ENCODE assay signal across 17 mouse cellular contexts in the genomic region with DNA sequence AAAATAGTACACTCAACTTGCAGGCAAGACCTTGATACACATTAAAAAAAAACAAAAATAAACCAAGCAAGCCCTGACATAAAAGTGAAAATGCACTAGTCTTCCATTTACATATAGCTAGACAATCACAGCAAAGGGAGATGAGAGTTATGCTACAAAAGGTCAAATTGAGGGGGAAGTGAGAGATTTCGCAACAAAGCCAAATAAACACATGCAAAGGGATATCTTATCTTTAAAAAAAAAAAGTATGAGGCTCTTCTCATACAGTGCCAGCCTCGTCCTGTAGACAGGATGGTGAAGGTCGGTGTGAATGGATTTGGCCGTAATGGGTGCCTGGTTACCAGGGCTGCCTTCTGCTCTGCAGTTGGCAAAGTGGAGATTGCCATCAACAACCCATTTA. TPM values are rescaled to one million over a fixed set of nuclear protein-coding genes. Genes with fewer than 3 reads are reported as not detected.
DNase-seq lines count a peak whose midpoint lies in the region; ATAC-seq and TF ChIP-seq lines count a peak whose summit lies in the region.
"Had no signal": no experiment of that assay in that cellular context is flagged by ENCODE, and none has a peak within 500 bp of the region (broad histone marks: within the 10 kb centered on the region; RNA-seq: fewer than 3 reads in every experiment).

No protein-coding gene starts in this region.

- H3K4me2 ChIP-seq in lung, postnatal 0 days (replicated peaks; ENCODE audit: low read depth, low read length): no peak overlapping the region
- H3K4me2 ChIP-seq in liver, embryonic 11.5 days: peak overlapping the region; percentile 66; the same call in 1 of the 2 replicates
- no peak overlapping the region for H3K4me2 ChIP-seq in forebrain, embryonic 14.5 days (ENCODE audit: low read length)

- ATAC-seq in lung, postnatal 0 days: no peak
- ATAC-seq in liver, embryonic 11.5 days (replicated peaks; ENCODE audit: low FRiP score): no peak
- ATAC-seq in monocyte, adult 5-6 weeks (replicated peaks; ENCODE audit: insufficient number of reproducible peaks, low FRiP score, low TSS enrichment, poor library complexity, severe bottlenecking): peak; percentile 40
- no peak for ATAC-seq in forebrain, embryonic 14.5 days

- WGBS in lung, postnatal 0 days: 52% methylated on average over 4 of the region's 4 CpGs
- 62% methylated on average over 4 of the region's 4 CpGs for WGBS in liver, embryonic 11.5 days
- WGBS in forebrain, embryonic 14.5 days: 78% methylated on average over 4 of the region's 4 CpGs

- H3K36me3 ChIP-seq in lung, postnatal 0 days (ENCODE audit: insufficient read depth, low read length): peaks cover 3% of the 10 kb centered on the region; the same call in 1 of the 2 replicates
- peaks cover 15% of the 10 kb centered on the region for H3K36me3 ChIP-seq in liver, embryonic 11.5 days (ENCODE audit: control insufficient read depth, insufficient read depth, low read length)
- H3K36me3 ChIP-seq in forebrain, embryonic 14.5 days (ENCODE audit: control insufficient read depth, insufficient read depth, low read length): peaks cover 13% of the 10 kb centered on the region

- 0 out of 2 replicates have a peak, but pooled peaks cover 3% of the 10 kb centered on the region for H3K4me1 ChIP-seq in lung, postnatal 0 days (ENCODE audit: insufficient read depth, low read depth, low read length)
- H3K4me1 ChIP-seq in liver, embryonic 11.5 days (replicated peaks; ENCODE audit: control insufficient read depth, insufficient read depth, low read length): peaks cover 19% of the 10 kb centered on the region
- H3K4me1 ChIP-seq in forebrain, embryonic 14.5 days (ENCODE audit: control insufficient read depth, insufficient read depth, low read length): peaks cover 5% of the 10 kb centered on the region; the same call in 1 of the 2 replicates

- H3K27ac ChIP-seq in lung, postnatal 0 days (ENCODE audit: low read length): no peak overlapping the region
- H3K27ac ChIP-seq in liver, embryonic 11.5 days (ENCODE audit: low read depth, low read length): no peak overlapping the region
- H3K27ac ChIP-seq in forebrain, embryonic 14.5 days (ENCODE audit: low read depth, low read length): no peak overlapping the region

- H3K4me3 ChIP-seq in lung, postnatal 0 days (ENCODE audit: low read depth, low read length): no peak overlapping the region
- no peak overlapping the region for H3K4me3 ChIP-seq in liver, embryonic 11.5 days (ENCODE audit: low read depth, low read length)
- H3K4me3 ChIP-seq in forebrain, embryonic 14.5 days (ENCODE audit: low read depth, low read length): no peak overlapping the region

- no peaks in the 10 kb centered on the region for H3K9me3 ChIP-seq in lung, postnatal 0 days (ENCODE audit: low read length)
- no peaks in the 10 kb centered on the region for H3K9me3 ChIP-seq in liver, embryonic 11.5 days (ENCODE audit: control insufficient read depth, low read length)
- H3K9me3 ChIP-seq in forebrain, embryonic 14.5 days (replicated peaks; ENCODE audit: control insufficient read depth, low read length): no peaks in the 10 kb centered on the region
- H3K9me3 ChIP-seq: limb, embryonic 13.5 days had no signal

- TF ChIP-seq CTCF in lung, postnatal 0 days (IDR thresholded peaks at IDR 0.05): no peak

- no peak for TF ChIP-seq EP300 in lung, postnatal 0 days (IDR thresholded peaks at IDR 0.05)

- H3K27me3 ChIP-seq in lung, postnatal 0 days (replicated peaks; ENCODE audit: insufficient read depth, low read length): no peaks in the 10 kb centered on the region
- no peaks in the 10 kb centered on the region for H3K27me3 ChIP-seq in liver, embryonic 11.5 days (replicated peaks; ENCODE audit: control insufficient read depth, insufficient read depth, low read length)
- H3K27me3 ChIP-seq in forebrain, embryonic 14.5 days (replicated peaks; ENCODE audit: control insufficient read depth, insufficient read depth, low read length): no peaks in the 10 kb centered on the region
- H3K27me3 ChIP-seq: limb, embryonic 13.5 days had no signal

- H3K9ac ChIP-seq in lung, postnatal 0 days (replicated peaks; ENCODE audit: low read depth): no peak overlapping the region
- H3K9ac ChIP-seq in liver, embryonic 11.5 days (ENCODE audit: low read depth, low read length): no peak overlapping the region
- H3K9ac ChIP-seq in forebrain, embryonic 14.5 days (ENCODE audit: low read length): no peak overlapping the region

- peak; percentile 44 for DNase-seq in cerebellum, adult 9-10 months
- DNase-seq in cerebellum, adult 8-10 months: no peak
- DNase-seq in lung, postnatal 0 days (ENCODE audit: low spot score): peak; percentile 21
- DNase-seq in lung, postnatal 25 days (ENCODE audit: low spot score): no peak
- no peak for DNase-seq in liver, embryonic 11.5 days (ENCODE audit: low spot score)
- no peak for DNase-seq in forebrain, embryonic 14.5 days (ENCODE audit: low spot score)
- no peak for DNase-seq in cerebellum, postnatal 14 days

RNA-seq across cellular contexts. Expression of a gene that starts 1.3 kb away (rescaled TPM):
- 61.1 and 63.1 TPM in 2 replicates for polyA plus RNA-seq in lung, postnatal 0 days (2015; fragmentation: Nextera tagmentation; extraction: Ambion mirVana)
- 249 and 257 TPM in 2 replicates for polyA plus RNA-seq in liver, embryonic 11.5 days (2014; fragmentation: Nextera tagmentation; extraction: Ambion mirVana)
- 56.6 to 72.2 TPM (median 64.5 TPM) in 3 replicates for total RNA-seq in monocyte, adult 5-6 weeks (2017)
- 124 and 135 TPM in 2 replicates for polyA plus RNA-seq in forebrain, embryonic 14.5 days (2014; fragmentation: Nextera tagmentation; extraction: Ambion mirVana)

RNA-seq across cellular contexts. Expression of a gene that starts 8.9 kb away (rescaled TPM):
- 8.5 TPM in 2 replicates for polyA plus RNA-seq in lung, postnatal 0 days (2015; fragmentation: Nextera tagmentation; extraction: Ambion mirVana)
- polyA plus RNA-seq in liver, embryonic 11.5 days (2014; fragmentation: Nextera tagmentation; extraction: Ambion mirVana): 22.0 and 24.4 TPM in 2 replicates
- total RNA-seq in monocyte, adult 5-6 weeks (2017): 101 to 125 TPM (median 109 TPM) in 3 replicates
- polyA plus RNA-seq in forebrain, embryonic 14.5 days (2014; fragmentation: Nextera tagmentation; extraction: Ambion mirVana): 0.70 and 1.2 TPM in 2 replicates

RNA-seq across cellular contexts. Expression of a gene that starts 24.0 kb away (rescaled TPM):
- 13.5 and 14.2 TPM in 2 replicates for polyA plus RNA-seq in lung, postnatal 0 days (2015; fragmentation: Nextera tagmentation; extraction: Ambion mirVana)
- 14.2 and 19.0 TPM in 2 replicates for polyA plus RNA-seq in liver, embryonic 11.5 days (2014; fragmentation: Nextera tagmentation; extraction: Ambion mirVana)
- total RNA-seq in monocyte, adult 5-6 weeks (2017): 4.2 to 15.5 TPM (median 12.1 TPM) in 3 replicates
- 8.4 and 11.2 TPM in 2 replicates for polyA plus RNA-seq in forebrain, embryonic 14.5 days (2014; fragmentation: Nextera tagmentation; extraction: Ambion mirVana)

RNA-seq across cellular contexts. Expression of a gene that starts 28.9 kb away (rescaled TPM):
- 4.2 and 5.2 TPM in 2 replicates for polyA plus RNA-seq in lung, postnatal 0 days (2015; fragmentation: Nextera tagmentation; extraction: Ambion mirVana)
- polyA plus RNA-seq in liver, embryonic 11.5 days (2014; fragmentation: Nextera tagmentation; extraction: Ambion mirVana): 2.1 and 2.2 TPM in 2 replicates
- total RNA-seq in monocyte, adult 5-6 weeks (2017): not detected in 3 replicates
- 0.55 and 1.0 TPM in 2 replicates for polyA plus RNA-seq in forebrain, embryonic 14.5 days (2014; fragmentation: Nextera tagmentation; extraction: Ambion mirVana)
- total RNA-seq: hematopoietic stem cell, adult 5-6 weeks had no signal

RNA-seq across cellular contexts. Expression of a gene that starts 41.4 kb away (rescaled TPM):
- polyA plus RNA-seq in lung, postnatal 0 days (2015; fragmentation: Nextera tagmentation; extraction: Ambion mirVana): not detected in 2 replicates
- polyA plus RNA-seq in liver, embryonic 11.5 days (2014; fragmentation: Nextera tagmentation; extraction: Ambion mirVana): 0.04 and 0.09 TPM in 2 replicates
- not detected in 3 replicates for total RNA-seq in monocyte, adult 5-6 weeks (2017)
- not detected in 2 replicates for polyA plus RNA-seq in forebrain, embryonic 14.5 days (2014; fragmentation: Nextera tagmentation; extraction: Ambion mirVana)
- total RNA-seq: adrenal gland, adult 2 months; gastrocnemius, postnatal 10 days; hematopoietic stem cell, adult 5-6 weeks; layer of hippocampus, adult 2 months had no signal
- polyA plus RNA-seq: heart, embryonic 11.5 days; intestine, embryonic 16.5 days; kidney, embryonic 16.5 days; neural tube, embryonic 11.5 days had no signal

Comparison
In these comparisons a context has a peak if more than half of its experiments do, and no peak if none do; other contexts are left out.
1. DNase-seq: peak in cerebellum, adult 9-10 months (single experiment) and lung, postnatal 0 days (single experiment); none in cerebellum, adult 8-10 months (single experiment), lung, postnatal 25 days (single experiment), liver, embryonic 11.5 days (single experiment), forebrain, embryonic 14.5 days (single experiment) and cerebellum, postnatal 14 days (0 of 2).